Mouse (Mus musculus) MEL (cell line): ENCODE measurements around the gene Klhl23.
"Not testable (repeated sequence)": the region's sequence is repeated elsewhere in the genome, so short reads cannot be mapped to it uniquely, and the experiment has no call there.

Experiments used
- CTCF ChIP-seq, 3 experiments: IDR thresholded peaks in 2 of 3; conservative IDR thresholded peaks in 1 of 3; 2 replicates each; pipeline ENCODE4 v1.5.1; 2011 to 2012; ENCODE audit warnings: low read length in 3 of 3, low read depth in 2 of 3, mild to moderate bottlenecking in 2 of 3, improper control_type of control experiment in 1 of 3, inconsistent platforms in 1 of 3, mixed read lengths in 1 of 3, moderate library complexity in 1 of 3; ENCODE audit not compliant: control insufficient read depth in 1 of 3, insufficient read depth in 1 of 3, poor library complexity in 1 of 3, severe bottlenecking in 1 of 3
- GATA1 ChIP-seq: IDR thresholded peaks from 2 replicates; pipeline ENCODE4 v1.6.1; 2011; ENCODE audit warnings: low read depth, low read length, improper control_type of control experiment
- MEF2A ChIP-seq: IDR thresholded peaks from 2 replicates; pipeline ENCODE4 v1.6.1; 2014; ENCODE audit warnings: low read depth, mild to moderate bottlenecking, inconsistent platforms, low read length, improper control_type of control experiment; ENCODE audit not compliant: poor library complexity, insufficient replicate concordance, severe bottlenecking; ENCODE audit errors: extremely low read depth
- POLR2AphosphoS2 ChIP-seq: IDR thresholded peaks from 2 replicates; pipeline ENCODE4 v1.6.1; 2011; ENCODE audit warnings: low read length, improper control_type of control experiment
- TBP ChIP-seq: IDR thresholded peaks from 2 replicates; pipeline ENCODE4 v1.8.0; 2011; ENCODE audit warnings: low read depth, low read length, improper control_type of control experiment

DNA sequence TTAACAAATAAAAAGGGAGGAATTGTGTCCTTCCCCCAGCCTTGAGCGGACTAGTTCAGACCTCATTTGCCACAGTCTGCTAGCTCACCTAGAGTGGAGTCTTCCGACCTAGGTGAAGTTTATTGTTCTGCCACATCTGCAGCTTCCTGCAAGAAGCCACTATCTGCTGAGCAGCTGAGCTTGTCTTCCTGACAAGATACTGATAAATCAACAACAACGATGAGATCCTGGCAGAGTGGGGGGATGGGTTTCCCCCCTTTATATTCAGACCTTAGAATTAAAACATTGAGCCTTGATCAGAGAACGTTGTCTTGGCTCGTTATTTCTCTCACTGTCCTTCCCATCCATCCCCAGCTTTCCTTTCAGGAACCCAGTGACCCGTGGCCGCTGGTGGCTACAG lies 10.4 kb upstream of the Klhl23 start:
- not testable (repeated sequence) for TF ChIP-seq TBP; MEF2A; POLR2AphosphoS2; CTCF (IDR thresholded peaks at IDR 0.05 in 2 of 3, conservative IDR thresholded peaks at IDR 0.05 in 1 of 3; ENCODE audit: control insufficient read depth in 1 of 3, insufficient read depth in 1 of 3, low read depth in 2 of 3, low read length in 3 of 3, poor library complexity in 1 of 3, severe bottlenecking in 1 of 3)
- TF ChIP-seq GATA1, result peak; percentile 77
